Mouse (Mus musculus): ENCODE results near the gene Sytl1.

DNA sequence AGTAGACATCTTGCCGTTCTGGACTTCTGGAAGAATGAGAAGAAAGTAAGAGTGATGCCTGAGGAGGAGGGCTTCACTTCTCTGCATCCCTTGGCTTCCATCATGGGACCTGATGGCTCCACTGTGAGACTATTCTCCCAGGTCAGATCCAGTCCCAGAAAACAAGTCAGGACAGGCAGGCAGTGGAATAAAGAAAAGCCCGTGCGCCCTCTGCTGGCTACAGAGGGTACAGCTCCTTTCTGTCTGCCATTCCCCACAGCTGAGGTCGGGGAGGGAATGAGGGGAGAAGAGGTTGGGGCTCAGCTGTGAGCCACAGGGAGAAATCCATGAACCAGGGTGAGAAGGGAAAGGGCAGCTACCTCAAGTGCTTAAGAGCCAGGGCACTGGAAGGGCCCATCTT is 38.9 kb upstream of the Sytl1 start:
- TF ChIP-seq GATA1 (IDR thresholded peaks at IDR 0.05; ENCODE audit: low read depth, low read length) (no peak), POLR2A (IDR thresholded peaks at IDR 0.05; ENCODE audit: control insufficient read depth in 1 of 2, insufficient read depth in 1 of 2, low read depth in 1 of 2, low read length in 2 of 2, poor library complexity in 1 of 2) (no peak)
